Mouse (Mus musculus) MEL-GATA-1-ER (cell line): ENCODE data around the gene Msh2.
A peak's percentile ranks its signal among the peaks of the same experiment; 100 is the strongest.
"Not testable (repeated sequence)": the region's sequence is repeated elsewhere in the genome, so short reads cannot be mapped to it uniquely, and the experiment has no call there.

Experiments
- DNase-seq: peaks from one replicate; pipeline ENCODE4 v3.0.0-alpha.2; 2012; ENCODE audit warnings: low read depth; ENCODE audit errors: extremely low read depth

Msh2 gene

DNA sequence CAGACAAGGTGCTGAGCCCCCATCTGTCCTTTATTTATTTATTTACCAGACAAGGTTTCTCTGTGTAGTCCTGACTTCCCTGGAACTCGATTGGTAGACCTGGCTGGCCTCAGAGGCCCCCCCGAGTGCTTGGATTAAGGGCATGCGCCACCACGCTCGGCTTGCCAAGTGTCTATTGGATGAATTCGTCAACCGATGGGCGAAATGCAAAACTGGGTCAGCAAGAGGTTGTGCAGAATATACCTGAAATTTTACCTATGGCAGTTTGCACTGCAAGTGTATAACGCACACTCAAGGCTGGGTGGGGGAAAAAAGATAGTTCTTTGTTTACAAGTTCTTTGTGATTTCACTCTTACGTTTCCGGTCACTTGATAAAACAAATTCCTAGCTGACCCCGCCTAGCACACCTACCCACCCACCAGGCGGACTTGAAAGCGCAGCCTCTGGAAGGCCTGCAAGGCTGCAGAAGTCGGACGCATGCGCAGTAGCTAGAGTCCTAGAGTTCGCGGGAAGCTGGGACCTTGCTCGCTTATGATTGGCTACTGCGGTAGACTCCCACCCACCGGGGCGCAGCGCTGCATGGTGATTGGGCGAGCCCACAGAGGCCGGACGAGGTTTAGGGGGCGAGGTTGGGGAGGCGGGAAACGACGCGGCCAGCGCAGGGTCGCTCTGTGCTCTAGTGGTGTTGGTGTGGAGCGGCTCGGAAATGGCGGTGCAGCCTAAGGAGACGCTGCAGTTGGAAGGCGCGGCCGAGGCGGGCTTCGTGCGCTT, at the start of gene Msh2:
Gene Msh2 (plus strand): TSS at position 441 of the 771 bp plus-strand sequence.
- DNase-seq = peak; percentile 96

DNA sequence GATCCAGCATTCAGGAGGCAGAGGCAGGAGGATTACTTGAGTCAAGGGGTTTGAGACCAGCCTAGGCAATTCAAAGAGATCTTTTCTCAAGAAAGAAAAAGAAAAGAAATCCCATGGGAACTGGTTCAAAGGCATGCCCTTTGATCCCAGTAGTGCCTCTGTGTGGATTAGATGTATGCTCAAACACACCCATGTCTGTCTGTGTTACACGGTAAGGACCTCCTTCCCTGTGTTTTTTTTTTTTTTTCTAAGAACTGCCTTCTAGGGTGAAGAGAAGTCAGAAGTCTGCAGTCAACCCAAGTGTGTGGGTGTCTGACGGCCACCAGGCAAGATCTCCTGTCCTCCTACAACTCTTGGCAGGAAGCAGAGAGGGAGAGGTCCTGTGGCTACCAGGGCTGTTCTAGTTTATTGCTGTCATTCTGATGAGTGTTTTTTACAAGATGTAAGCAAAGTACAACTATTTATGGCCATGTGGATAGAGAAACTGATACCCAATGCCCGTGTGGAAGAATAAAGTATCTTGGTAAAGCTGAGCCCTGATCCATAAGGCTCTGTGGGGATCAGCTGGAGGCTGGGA, 46.5 kb upstream of the Msh2 start:
- DNase-seq = no peak

- no peak for DNase-seq
These were observed 44.0 kb upstream of the Msh2 start for GRCm38 (mm10) chr17:87628144-87628543.

DNA sequence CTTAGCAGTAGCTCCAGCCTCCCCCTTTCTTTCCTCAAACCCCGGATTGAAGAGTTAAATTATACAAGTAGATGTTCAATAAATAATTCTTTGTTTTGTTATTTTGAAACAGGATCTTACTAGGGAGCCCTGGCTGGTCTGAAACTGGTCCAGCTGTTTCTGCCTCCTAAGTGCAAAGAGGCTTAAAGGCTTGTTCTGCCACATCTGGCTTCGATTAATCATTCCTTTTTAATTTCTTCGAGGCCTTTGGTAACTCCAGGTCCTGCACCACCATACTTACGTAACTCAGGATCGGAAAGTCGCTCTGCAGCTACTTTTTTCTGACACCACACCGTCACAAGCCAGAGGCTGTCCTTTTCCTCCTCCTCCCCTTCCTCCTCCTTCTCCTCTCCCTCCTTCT, 43.4 kb upstream of the Msh2 start:
- no peak for DNase-seq

- DNase-seq = no peak
These were observed 35.1 kb upstream of the Msh2 start for GRCm38 (mm10) chr17:87637056-87637389.

DNA sequence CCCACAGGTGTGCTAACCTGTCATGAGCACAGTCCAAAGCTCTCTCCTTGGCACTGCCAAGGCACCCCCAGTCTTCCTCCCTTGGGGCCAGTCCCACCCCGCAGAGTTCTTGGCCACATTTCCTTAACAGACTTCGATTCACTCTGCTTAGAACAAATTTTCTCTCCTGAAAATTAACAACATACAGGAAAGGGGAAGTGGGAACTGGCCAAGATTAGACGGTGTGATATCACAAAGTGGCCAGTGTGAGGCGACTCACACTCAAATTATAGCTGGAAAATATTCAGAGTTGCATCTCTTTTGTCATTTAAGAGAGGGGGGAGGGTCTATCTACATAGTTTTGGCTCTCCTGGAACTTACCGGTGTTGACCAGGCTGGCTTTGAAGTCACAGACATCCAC, 32.9 kb upstream of the Msh2 start:
- DNase-seq = peak; percentile 75

DNA sequence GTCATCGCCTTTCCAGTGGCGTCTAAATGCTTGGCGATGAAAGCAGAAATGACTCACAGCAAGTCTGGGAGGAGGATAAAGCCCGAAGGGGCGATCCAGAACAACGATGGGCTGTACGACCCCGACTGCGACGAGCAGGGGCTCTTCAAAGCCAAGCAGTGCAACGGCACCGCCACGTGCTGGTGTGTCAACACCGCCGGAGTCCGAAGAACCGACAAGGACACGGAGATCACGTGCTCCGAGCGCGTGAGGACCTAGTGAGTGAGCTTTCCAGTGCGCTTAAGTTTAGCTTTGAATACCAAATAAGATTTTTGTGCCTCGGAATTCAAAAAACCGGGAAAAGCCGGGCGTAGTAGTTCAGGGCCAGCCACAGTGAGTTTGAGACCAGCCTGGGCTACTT, 31.9 kb upstream of the Msh2 start:
- DNase-seq = no peak

GRCm38 (mm10) chr17:87641006-87641405, 31.1 kb upstream of the Msh2 start:
- DNase-seq = no peak

- no peak for DNase-seq
These were observed 29.4 kb upstream of the Msh2 start for GRCm38 (mm10) chr17:87642744-87643143.

DNA sequence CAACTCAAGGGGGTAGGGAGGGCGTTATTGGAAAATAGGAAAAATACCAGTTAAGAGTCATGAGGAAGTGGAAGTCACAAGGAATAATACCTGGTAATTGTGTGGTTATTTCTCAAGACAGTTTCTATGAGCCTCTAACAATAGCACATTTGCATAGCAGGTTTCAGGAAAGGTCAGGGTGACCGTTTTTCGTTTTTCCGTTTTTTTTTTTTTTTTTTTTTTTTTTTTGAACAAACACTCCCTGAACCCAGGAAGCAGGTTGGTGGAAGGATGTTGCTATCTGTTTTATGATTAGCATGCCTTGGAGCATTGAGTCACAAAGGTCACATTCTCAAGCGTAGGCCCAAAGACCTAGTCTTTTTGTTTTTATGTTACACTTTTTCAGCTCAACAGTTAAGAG, 16.5 kb upstream of the Msh2 start:
- DNase-seq = not testable (repeated sequence)

GRCm38 (mm10) chr17:87661958-87662573, 10.1 kb upstream of the Msh2 start:
- DNase-seq = not testable (repeated sequence)

DNA sequence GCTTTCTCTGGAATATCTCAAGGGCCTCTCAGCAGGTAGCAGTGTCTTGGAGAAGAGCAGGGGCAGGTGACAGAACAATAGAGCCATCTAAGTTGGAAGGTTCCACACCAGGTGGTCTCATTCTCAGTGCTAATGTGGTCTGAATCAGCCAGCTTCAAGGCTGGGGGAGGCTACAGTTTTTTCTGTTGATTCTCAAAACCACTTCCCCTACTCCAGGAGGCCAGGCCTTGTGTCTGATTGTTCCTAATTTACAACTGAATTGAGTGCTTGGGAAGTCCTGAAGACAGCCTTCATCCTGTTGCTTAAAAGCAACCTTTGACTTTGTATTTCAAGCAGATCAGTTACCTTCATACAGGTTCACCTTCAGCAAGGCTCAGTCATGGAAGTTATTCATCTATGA, 7.9 kb upstream of the Msh2 start:
- no peak for DNase-seq

DNA sequence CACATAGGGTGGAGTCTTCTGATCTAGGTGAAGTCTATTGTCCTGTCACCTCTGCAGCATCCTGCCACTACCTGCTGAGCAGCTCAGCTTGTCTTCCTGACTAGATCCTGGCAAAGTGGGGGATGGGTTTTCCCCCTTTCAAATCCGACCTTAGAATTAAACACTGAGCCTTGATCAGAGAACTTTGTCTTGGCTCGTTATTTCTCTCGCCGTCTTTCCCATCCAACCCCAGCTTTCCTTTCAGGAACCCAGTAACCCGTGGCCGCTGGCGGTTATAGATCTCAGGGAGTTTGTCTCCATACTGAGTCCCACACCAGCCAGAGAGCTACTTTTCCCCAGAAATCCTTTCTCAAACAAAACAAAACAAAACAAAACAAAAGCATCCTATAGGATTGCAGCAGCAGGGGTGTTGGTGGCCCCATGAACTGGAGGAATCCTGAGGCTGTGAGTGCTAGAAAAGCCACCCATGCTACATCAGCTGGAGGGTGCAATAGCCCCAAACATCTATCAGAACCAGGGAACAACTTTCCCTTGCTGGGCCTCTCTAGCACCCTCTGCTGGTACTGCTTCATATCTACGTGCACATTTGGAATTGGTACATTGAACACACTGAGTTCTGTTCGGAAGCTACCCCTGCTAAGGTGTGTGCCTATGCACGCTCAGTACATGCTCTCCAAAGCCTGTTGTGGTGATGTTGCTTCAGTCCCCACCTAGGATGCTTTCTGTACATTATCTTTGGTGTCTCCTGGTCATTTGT, 6.9 kb upstream of the Msh2 start:
- peak; percentile 64 for DNase-seq

DNA sequence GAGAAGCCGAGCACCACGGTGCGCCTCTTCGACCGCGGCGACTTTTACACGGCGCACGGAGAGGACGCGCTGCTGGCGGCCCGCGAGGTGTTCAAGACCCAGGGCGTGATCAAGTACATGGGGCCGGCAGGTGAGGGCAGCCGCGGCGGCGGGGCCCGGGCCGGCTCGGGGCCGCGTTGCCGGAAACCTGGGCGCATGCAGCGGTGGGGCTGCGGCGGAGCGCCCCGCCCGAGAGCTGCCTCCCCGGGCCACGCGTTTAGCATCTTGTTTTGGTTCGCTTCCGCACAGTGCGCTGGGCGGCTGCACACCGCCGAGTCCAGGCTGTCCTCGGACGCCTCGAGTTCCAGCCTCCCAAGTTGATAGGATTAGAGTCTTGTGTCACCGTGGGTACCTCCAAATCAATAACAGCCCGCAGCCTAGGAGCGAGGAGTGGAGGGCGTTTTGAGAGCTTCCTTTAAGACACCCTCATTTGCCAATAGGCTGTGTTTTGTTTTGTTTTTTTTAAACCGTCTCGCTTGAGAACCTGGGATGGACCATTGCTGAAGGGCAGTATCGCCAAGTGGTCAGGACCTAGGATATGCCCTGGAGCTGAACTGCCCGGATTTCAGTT, 652 bp downstream of the Msh2 start:
- DNase-seq = no peak

DNA sequence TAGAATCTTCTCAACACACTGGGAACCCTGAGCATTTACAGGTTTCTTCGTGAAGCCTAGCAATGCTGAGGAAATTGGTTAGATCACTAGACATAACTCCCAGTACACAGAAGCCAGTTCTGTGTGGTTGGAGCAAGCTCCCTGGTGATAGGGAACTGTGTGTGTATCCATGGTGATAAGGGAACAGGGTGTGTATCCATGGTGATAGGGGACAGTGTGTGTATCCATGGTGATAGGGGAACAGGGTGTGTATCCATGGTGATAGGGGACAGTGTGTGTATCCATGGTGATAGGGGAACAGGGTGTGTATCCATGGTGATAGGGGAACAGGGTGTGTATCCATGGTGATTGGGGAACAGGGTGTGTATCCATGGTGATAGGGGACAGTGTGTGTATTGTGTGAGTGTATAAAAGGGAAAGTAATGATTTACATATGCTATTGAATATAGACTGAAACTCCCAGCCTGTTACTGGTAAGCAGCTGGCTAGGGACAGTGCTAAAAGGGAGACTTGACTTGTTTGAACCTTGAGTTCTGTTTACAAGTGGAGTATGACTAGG, 4.9 kb downstream of the Msh2 start:
- not testable (repeated sequence) for DNase-seq

DNA sequence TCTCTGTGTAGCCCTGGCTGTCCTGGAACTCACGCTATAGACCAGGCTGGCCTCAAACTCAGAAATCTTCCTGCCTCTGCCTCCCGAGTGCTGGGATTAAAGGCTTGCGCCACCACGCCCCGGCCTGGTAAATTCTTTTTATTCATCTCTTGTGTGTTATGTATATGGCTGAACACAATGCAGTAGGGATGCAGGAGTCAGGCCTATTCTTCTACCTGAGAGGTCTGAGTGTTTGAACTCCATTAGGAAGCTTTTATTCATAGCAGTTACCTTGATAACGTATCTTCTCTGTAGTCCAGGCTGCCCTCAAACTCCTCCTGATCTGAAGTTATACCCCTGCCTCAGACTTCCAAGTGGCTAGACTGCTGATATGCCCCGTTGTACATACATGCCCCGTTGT, 5.5 kb downstream of the Msh2 start:
- no peak for DNase-seq

DNA sequence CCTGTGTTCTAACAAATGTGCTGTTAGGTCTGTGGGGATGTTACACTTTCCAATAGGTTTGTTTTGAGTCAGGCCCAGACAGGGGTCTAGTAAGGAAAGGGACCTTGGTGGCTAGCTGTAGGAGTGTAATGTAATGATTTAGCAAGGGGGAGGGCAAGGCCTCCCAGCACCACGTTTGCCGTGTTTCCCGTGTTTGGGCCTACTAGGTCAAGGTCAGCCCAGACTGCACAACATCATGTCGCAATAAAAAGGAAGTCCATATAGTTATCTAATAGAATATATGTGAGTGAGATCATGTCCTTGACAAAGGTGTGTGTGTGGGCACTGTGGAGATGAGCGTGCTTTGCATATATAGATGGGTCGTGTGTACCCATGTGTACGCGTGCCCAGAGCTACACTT, 17.1 kb downstream of the Msh2 start:
- no peak for DNase-seq

DNA sequence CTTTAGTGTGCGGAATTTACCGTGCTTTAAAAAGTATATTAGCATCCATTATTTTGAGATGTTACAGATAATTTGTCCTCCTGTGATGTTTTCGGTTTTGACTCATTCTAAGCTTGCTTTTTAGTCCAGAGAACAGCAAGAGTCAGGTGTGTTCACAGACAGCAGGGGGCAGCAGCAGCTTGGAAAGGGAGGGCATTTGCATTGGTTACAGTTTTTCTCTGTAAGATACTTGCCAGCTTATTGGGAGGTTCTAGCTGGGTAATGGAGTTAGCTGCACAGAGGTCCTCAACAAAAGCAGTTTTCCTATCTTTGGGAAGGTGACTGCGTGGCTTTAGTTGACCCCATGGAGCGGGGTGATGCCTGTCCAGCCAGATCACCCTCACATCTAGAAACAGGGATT, 19.8 kb downstream of the Msh2 start:
- DNase-seq = no peak

DNA sequence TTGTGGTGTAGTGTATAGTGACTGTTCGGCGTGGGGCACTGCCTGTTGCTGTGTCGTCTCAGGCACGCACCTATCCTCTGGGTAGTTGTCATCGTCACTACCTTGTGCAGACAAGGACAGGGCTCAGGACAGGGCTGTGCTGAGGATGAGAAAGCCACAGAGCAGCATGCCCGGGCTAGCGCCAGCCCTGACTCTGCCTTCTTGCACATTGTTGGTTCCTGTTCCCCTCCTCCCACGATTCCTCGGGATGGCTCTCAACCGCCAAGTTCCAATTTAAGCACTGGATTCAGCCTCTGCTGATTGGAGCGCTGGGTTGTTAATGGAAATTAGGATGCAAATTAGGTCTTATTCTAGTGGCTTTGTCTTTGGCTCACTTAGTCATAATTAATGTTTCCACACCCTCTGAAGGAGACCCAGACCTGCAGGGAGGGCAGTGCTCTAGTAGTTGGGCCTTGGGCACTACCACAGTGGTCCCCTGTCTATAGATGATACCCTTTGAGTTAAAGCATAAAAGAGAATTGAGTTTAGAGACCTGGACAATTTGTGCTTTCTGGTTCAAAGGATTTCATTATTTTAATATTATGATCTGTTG, 23.8 kb downstream of the Msh2 start:
- DNase-seq = no peak

- no peak for DNase-seq
These were observed 24.7 kb downstream of the Msh2 start for GRCm38 (mm10) chr17:87696814-87697213.
